Mouse (Mus musculus): ENCODE data around the gene Mrpl1.

Gene Mrpl1

GRCm38 (mm10) chr5:96209459-96209858, at the start of gene Mrpl1:
TSS of gene Mrpl1 (plus strand) at chr5:96209493.
- DNase-seq, result no peak

DNA sequence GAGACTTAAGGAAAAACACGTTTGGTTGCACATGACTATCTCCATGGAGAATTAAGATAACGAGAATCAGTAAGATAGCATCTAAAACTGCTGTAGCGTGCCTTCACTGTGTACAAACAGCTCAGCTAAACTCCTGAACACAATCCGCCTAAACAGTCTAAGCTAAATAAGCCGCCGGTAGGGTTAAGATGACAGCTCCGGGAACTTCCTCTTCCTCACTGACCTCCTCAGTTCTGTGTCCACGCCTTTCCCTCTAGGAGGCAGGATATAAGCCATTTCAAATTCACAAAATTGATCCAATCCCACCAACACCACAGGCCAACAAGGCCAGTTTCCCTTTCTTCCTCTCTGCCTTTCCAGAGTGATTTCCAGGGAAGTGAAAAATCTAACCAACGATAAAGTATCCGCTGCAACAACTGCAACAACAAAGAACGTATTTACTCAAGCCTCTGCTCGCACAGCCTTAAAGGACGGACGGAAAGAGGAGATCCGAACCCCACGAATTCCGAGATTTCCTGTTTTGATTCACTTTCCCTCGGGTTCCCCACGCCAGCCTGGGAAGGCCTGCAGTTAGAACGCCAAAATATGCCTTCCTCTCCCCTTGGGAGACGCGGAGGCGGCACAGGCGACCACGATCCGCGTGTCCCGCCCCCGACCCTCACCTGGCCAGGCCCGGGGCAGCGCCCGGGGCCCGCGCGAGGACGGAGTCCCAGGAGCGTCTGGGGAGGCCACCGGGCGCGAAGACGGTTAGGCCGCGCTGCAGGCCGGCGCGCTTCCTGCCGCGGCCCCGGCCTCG, 48.6 kb upstream of the Mrpl1 start:
- DNase-seq, result peak; percentile 50

DNA sequence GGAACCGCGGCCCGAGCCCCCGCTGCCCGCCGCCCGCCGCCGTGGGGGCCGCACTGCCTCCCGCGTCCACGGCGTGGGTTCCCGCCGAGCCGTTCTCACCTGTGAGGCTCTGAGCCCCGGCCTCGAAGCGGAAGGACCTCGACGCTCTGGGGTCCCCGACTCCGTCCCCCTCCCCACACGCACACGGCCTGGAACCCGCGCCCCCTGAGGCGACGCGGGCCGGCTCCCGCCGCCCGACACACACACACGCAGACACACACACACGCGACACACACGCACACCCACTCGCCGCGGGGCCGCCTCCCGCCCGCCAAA, 48.1 kb upstream of the Mrpl1 start:
- no peak for DNase-seq

DNA sequence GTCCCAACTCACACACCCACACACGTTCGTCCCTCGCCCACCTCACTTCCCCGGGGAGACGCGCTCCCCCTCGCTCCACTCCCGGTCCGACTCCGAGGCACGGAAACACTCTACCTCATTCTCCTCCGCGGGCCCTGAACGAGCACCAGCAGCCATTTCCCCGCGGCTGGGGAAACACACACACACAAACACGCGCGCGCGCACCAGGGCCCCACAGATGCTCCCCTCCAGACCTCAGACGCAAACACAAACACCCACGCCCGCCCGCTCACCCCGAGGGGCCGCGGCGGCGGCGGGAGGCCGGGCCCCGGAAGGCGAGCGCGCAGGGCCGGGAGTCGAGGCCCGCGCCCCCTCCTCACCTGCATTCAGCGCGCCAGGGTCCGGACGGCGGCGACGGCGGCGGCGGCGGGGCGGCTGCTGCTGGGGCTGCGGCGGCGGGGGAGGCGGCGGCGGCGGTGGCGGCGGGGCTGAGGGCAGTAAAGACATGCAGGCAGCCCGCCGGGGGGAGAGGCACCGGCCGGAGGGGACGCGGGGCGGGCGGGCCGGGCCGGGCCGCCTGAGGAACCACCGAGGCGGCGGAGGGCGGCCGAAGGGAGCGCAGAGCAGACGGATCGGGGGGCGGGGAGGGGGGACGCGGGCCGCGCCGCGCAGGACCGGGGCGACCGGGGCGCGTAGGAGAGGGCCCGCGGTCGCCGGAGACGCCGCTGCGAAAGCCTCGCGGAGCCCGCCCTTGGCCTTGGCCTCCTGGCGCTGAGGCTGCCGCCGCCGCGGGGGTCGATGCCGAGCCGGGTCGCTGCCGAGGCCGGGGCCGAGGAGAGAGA, 47.5 kb upstream of the Mrpl1 start:
- DNase-seq, result peak; percentile 80

- peak; percentile 91 for DNase-seq
These were observed 46.6 kb upstream of the Mrpl1 start for GRCm38 (mm10) chr5:96162399-96163331.

GRCm38 (mm10) chr5:96163396-96164020, 45.8 kb upstream of the Mrpl1 start:
- DNase-seq, result peak; percentile 6

DNA sequence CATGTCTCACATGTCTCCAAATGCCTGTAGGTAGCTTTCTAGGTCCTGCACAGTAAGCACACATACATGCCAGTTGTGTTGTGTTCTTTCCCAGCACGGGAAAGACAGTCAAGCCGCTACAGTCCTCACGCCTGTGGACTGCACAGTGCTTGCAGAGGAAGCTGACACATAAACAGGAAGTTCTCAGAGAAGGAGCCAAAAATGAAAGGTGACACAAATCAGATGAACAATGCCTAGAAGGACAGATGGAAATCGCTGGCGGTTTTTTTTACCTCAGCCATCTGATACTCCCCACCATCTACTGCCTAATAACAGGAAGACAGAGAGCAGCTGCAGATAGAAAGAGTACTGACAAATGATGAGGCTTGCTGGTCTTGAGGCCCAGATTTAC, 45.3 kb upstream of the Mrpl1 start, which contains the start of gene Cnot6l:
TSS of gene Cnot6l (minus strand) at position 151 of the 391 bp plus-strand sequence.
- peak; percentile 72 for DNase-seq

DNA sequence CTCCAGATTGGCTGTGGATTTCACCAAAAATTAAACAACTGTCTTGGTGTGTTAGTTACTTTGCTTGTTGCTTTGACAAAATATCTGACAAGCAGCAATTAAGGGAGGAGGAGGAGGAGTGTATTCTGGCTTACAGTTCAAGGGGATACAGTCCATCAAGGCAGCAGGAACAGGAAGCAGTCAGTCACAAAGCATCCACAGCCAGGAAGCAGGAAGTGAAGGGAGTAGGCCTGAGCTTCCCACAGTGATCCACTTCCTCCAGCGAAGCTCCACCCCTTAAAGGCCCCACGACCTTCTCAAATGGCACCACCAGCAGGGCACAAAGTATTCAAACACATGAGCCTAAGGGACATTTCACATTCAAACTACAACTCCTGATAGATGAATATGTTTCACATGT, 42.5 kb upstream of the Mrpl1 start:
- no peak for DNase-seq

GRCm38 (mm10) chr5:96170443-96170842, 38.9 kb upstream of the Mrpl1 start:
- DNase-seq, result no peak

GRCm38 (mm10) chr5:96171765-96172164, 37.5 kb upstream of the Mrpl1 start:
- no peak for DNase-seq

DNA sequence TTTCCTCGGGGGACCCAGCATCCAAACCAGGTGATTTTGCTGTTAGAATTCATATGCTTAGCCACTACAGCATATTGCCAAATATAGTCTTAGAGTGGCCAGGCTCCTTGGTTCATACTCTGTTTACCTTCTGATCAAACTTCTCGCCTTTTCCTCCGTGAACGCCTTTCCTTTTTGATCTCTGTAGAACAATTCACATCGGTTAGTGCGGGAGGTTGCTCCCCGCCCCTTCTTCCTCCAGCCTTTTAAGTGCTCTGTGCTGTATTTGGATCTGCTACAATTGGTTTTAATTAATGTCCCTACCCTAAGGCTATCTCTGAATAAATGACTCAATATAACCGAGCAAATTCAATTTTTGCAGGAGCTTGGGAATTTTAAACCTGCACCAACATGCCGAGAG, 33.2 kb upstream of the Mrpl1 start:
- no peak for DNase-seq

DNA sequence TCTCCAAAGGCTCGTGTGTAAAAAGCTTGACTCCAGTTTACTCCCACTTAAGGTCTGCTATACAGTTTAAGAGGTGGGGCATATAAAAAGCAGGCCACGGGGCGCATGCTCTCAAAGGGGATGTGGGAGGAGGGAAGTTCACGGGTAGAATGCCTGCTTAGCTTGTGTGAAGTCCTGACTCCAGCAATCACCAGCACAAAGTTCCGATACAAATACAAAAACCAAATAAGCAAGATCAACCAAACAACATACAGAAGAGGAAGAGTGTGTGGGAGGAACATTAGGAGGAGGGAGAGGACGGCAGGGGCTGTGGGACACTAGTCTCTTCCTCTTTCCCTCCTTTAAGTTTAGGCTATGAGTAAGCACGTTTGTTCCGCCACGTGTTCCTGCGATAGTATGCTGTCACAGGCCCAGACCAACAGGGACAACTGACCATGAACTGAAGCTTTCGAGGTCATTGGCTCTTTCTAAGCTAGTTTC, 32.4 kb upstream of the Mrpl1 start:
- DNase-seq, result no peak

- no peak for DNase-seq
These were observed 26.1 kb upstream of the Mrpl1 start for GRCm38 (mm10) chr5:96183211-96183610.

DNA sequence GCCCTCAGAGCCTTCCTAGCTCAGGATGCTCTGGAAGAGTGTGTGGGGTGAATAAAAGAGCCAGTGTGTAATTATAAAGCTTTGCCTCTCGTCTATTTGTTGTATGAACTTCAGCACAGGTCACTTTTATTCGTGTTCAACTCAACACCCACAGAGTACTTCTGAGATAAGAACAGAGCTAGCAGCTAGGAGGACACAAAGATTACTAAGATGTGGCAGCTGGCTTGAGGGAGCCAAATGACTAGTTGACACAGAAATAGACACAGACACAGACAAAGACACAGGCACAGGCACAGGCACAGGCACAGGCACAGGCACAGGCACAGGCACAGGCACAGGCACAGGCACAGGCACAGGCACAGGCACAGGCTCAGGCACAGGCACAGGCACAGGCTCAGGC, 25.3 kb upstream of the Mrpl1 start:
- no peak for DNase-seq

DNA sequence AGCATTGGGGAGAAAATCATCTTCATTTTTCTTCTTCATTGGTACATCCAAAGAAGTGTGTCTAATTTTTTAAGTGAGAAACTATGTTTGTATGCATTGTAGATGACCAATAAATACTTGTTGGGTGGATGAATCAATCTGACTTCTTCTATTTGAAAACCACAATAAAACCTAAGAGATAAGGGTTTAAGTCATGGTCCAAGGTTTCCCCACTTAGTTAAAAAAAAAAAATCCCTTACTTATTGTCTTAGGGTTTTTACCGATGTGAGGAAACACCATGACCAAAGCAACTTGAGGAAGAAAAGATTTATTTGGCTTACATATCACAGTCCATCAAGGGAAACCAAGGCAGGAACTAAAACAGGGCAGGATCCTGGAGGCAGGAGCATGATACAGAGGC, 19.5 kb upstream of the Mrpl1 start:
- DNase-seq, result no peak

GRCm38 (mm10) chr5:96191251-96191650, 18.0 kb upstream of the Mrpl1 start:
- DNase-seq, result no peak

GRCm38 (mm10) chr5:96196547-96197052, 12.7 kb upstream of the Mrpl1 start:
- no peak for DNase-seq

DNA sequence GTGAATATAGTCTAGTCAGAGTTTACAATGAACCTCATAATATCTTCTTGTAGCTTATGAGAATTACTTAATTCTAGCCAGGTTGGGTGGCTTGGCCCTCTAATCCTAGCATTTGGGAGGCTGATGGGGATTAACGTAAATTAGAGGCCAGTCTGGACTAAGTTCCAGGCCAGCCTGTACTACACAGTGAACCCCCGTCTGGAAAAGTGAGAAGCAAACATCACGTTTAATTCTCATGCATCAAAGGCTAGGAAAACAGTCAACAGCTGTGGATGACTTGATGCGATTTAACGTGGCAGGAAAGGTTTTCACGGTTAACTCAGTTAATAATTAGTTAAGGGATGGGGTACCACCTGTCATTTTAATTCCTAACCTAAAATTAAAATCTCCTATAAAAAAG, 11.0 kb upstream of the Mrpl1 start:
- peak; percentile 52 for DNase-seq

DNA sequence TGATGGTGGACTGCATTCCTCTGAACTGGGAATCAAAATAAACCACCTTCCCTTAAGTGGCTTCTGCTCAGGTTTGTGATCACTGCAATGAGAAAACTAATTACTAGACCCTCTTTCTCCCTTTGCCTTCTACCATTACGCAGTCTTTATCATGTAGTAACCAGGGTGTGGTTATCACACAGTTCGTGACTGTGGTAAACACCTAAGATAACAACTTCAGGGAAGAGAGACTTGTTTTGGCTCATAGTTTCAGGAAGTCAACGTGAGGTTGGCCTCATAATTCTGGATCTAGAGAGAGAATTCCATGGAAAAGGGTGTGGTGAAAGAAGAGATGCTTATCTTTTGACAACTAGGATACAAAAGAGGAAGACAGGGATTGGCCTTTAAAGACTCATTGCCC, 9.0 kb upstream of the Mrpl1 start:
- DNase-seq, result no peak

- no peak for DNase-seq
These were observed 7.7 kb upstream of the Mrpl1 start for GRCm38 (mm10) chr5:96201462-96202154.

GRCm38 (mm10) chr5:96206897-96207296, 2.4 kb upstream of the Mrpl1 start:
- peak; percentile 28 for DNase-seq

DNA sequence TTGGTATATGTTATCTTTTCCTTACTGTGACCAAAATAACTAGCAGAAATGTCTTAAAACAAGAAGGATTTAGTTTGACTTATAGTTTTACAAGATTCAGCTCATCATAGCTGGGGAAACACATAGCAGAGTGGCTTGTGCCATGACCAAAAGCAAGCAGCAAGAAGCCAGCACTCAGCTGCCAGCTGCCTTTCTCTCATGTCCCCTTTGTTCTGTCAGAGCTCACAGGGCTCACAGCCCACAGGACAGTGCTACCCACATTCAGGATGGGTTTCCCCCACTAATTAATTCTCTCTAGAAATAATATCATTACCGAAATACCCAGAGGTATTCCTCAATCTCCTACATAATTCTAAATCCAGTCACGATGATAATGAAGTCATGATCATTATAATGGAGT, 1.8 kb upstream of the Mrpl1 start:
- no peak for DNase-seq

All from retina, postnatal 1 day (tissue).